Mouse (Mus musculus): ENCODE results near the gene Prdm11. TPM values are rescaled to one million over a fixed set of nuclear protein-coding genes. Genes with fewer than 3 reads are reported as not detected.

The Prdm11 gene
- total RNA-seq, 1 experiment from 2014 or later, result 4.0 TPM

- ATAC-seq (replicated peaks; ENCODE audit: insufficient number of reproducible peaks, low FRiP score, low TSS enrichment, poor library complexity, severe bottlenecking), result no peak
These were observed 1.6 kb upstream of the Prdm11 start for GRCm38 (mm10) chr2:93047491-93048050.

GRCm38 (mm10) chr2:93047036-93047435 lies 1.1 kb upstream of the Prdm11 start:
- ATAC-seq (replicated peaks; ENCODE audit: insufficient number of reproducible peaks, low FRiP score, low TSS enrichment, poor library complexity, severe bottlenecking), result no peak

- ATAC-seq (replicated peaks; ENCODE audit: insufficient number of reproducible peaks, low FRiP score, low TSS enrichment, poor library complexity, severe bottlenecking), result no peak
These were observed 505 bp upstream of the Prdm11 start for GRCm38 (mm10) chr2:93046509-93046835.

- peak; percentile 87 for ATAC-seq (replicated peaks; ENCODE audit: insufficient number of reproducible peaks, low FRiP score, low TSS enrichment, poor library complexity, severe bottlenecking)
These were observed 694 bp downstream of the Prdm11 start for GRCm38 (mm10) chr2:93045129-93045817.

GRCm38 (mm10) chr2:93043449-93044157 lies 2.4 kb downstream of the Prdm11 start:
- ATAC-seq (replicated peaks; ENCODE audit: insufficient number of reproducible peaks, low FRiP score, low TSS enrichment, poor library complexity, severe bottlenecking), result no peak

- no peak for ATAC-seq (replicated peaks; ENCODE audit: insufficient number of reproducible peaks, low FRiP score, low TSS enrichment, poor library complexity, severe bottlenecking)
These were observed 4.5 kb downstream of the Prdm11 start for GRCm38 (mm10) chr2:93041470-93041869.

- ATAC-seq (replicated peaks; ENCODE audit: insufficient number of reproducible peaks, low FRiP score, low TSS enrichment, poor library complexity, severe bottlenecking), result no peak
These were observed 5.1 kb downstream of the Prdm11 start for GRCm38 (mm10) chr2:93040841-93041240.

GRCm38 (mm10) chr2:93039706-93040105 lies 6.3 kb downstream of the Prdm11 start:
- no peak for ATAC-seq (replicated peaks; ENCODE audit: insufficient number of reproducible peaks, low FRiP score, low TSS enrichment, poor library complexity, severe bottlenecking)

GRCm38 (mm10) chr2:93039043-93039442 lies 6.9 kb downstream of the Prdm11 start:
- no peak for ATAC-seq (replicated peaks; ENCODE audit: insufficient number of reproducible peaks, low FRiP score, low TSS enrichment, poor library complexity, severe bottlenecking)

GRCm38 (mm10) chr2:93035631-93036030 lies 10.3 kb downstream of the Prdm11 start:
- ATAC-seq (replicated peaks; ENCODE audit: insufficient number of reproducible peaks, low FRiP score, low TSS enrichment, poor library complexity, severe bottlenecking), result no peak

- no peak for ATAC-seq (replicated peaks; ENCODE audit: insufficient number of reproducible peaks, low FRiP score, low TSS enrichment, poor library complexity, severe bottlenecking)
These were observed 13.3 kb downstream of the Prdm11 start for GRCm38 (mm10) chr2:93032651-93033050.

GRCm38 (mm10) chr2:93032049-93032448 lies 13.9 kb downstream of the Prdm11 start:
- no peak for ATAC-seq (replicated peaks; ENCODE audit: insufficient number of reproducible peaks, low FRiP score, low TSS enrichment, poor library complexity, severe bottlenecking)

GRCm38 (mm10) chr2:93031021-93031420 lies 14.9 kb downstream of the Prdm11 start:
- ATAC-seq (replicated peaks; ENCODE audit: insufficient number of reproducible peaks, low FRiP score, low TSS enrichment, poor library complexity, severe bottlenecking), result no peak

GRCm38 (mm10) chr2:93030101-93030500 lies 15.9 kb downstream of the Prdm11 start:
- ATAC-seq (replicated peaks; ENCODE audit: insufficient number of reproducible peaks, low FRiP score, low TSS enrichment, poor library complexity, severe bottlenecking), result no peak

- ATAC-seq (replicated peaks; ENCODE audit: insufficient number of reproducible peaks, low FRiP score, low TSS enrichment, poor library complexity, severe bottlenecking), result no peak
These were observed 16.5 kb downstream of the Prdm11 start for GRCm38 (mm10) chr2:93029267-93030060.

- ATAC-seq (replicated peaks; ENCODE audit: insufficient number of reproducible peaks, low FRiP score, low TSS enrichment, poor library complexity, severe bottlenecking), result no peak
These were observed 17.1 kb downstream of the Prdm11 start for GRCm38 (mm10) chr2:93028865-93029264.

GRCm38 (mm10) chr2:93027713-93028112 lies 18.3 kb downstream of the Prdm11 start:
- no peak for ATAC-seq (replicated peaks; ENCODE audit: insufficient number of reproducible peaks, low FRiP score, low TSS enrichment, poor library complexity, severe bottlenecking)

GRCm38 (mm10) chr2:93024431-93024830 lies 21.5 kb downstream of the Prdm11 start:
- ATAC-seq (replicated peaks; ENCODE audit: insufficient number of reproducible peaks, low FRiP score, low TSS enrichment, poor library complexity, severe bottlenecking), result no peak

GRCm38 (mm10) chr2:93018854-93019253 lies 27.1 kb downstream of the Prdm11 start:
- ATAC-seq (replicated peaks; ENCODE audit: insufficient number of reproducible peaks, low FRiP score, low TSS enrichment, poor library complexity, severe bottlenecking), result no peak
